Mouse (Mus musculus): Measurements from ENCODE around the gene Fam89a.

DNA sequence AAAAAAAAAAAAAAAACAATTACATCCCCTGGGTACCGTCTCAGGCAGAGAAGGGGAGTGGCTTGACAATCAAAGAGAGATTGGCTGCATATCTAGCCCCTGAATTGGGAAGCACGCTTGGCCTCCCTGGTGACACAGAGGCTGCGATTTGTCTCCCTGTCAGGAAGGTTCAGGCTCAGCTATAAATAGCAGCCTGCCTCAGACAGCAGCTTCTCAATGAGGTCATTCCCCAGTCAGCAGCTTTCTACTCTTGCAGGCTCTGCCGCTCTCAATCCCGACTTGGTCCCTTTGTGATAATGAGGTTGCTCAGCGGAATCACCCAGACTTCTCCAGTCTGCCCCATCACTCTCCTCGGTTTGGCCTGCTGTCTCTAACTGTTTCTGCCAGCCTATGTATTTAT is 28.6 kb upstream of the Fam89a start:
- TF ChIP-seq POLR2A (IDR thresholded peaks at IDR 0.05; ENCODE audit: insufficient read depth, low read depth, low read length) (no peak), CTCF (IDR thresholded peaks at IDR 0.05; ENCODE audit: insufficient read depth, low read depth, low read length) (no peak)
